ENCODE assay signal across 12 mouse cellular contexts in genomic region chr10:58663868-58664267, GRCm38 (mm10). TPM values are rescaled to one million over a fixed set of nuclear protein-coding genes. Genes with fewer than 3 reads are reported as not detected.
A peak's percentile ranks its signal among the peaks of the same experiment; 100 is the strongest.
DNase-seq lines count a peak whose midpoint lies in the region; ATAC-seq and TF ChIP-seq lines count a peak whose summit lies in the region.
"Had no signal": no experiment of that assay in that cellular context is flagged by ENCODE, and none has a peak within 500 bp of the region (broad histone marks: within the 10 kb centered on the region; RNA-seq: fewer than 3 reads in every experiment).

No protein-coding gene starts in this region.

- 61% methylated on average over 5 of the region's 5 CpGs for WGBS in forebrain, postnatal 0 days
- 74% methylated on average over 5 of the region's 5 CpGs for WGBS in embryonic facial prominence, embryonic 10.5 days

- intact Hi-C loops in left cerebral cortex, postnatal 25 days (cut with DNase I): no loop called here

- peak; percentile 34 to 49 for DNase-seq in cerebellum, postnatal 14 days
- DNase-seq in cerebellum, adult 8-10 months: no peak
- peak; percentile 38 for DNase-seq in kidney, adult 9 months
- DNase-seq in kidney, postnatal 10 days: no peak
- DNase-seq in forebrain, postnatal 0 days: no peak
- peak; percentile 23 to 59 for DNase-seq in kidney, postnatal 25 days
- no peak for DNase-seq in embryonic facial prominence, embryonic 10.5 days (ENCODE audit: low spot score)
- no peak for DNase-seq in left cerebral cortex, postnatal 25 days (ENCODE audit: low spot score in 2 of 2)
- DNase-seq: liver, postnatal 0 days; thymus, postnatal 25 days had no signal

- ATAC-seq in forebrain, postnatal 0 days: peak; percentile 88
- ATAC-seq: liver, postnatal 0 days had no signal

- no peak overlapping the region for H3K9ac ChIP-seq in forebrain, postnatal 0 days
- H3K9ac ChIP-seq: liver, postnatal 0 days had no signal

- no peak for TF ChIP-seq CTCF in forebrain, postnatal 0 days (IDR thresholded peaks at IDR 0.05; ENCODE audit: low read depth)

- H3K27me3 ChIP-seq in forebrain, postnatal 0 days (ENCODE audit: insufficient read depth, low read length): 0 out of 2 replicates have a peak, but pooled peaks cover 6% of the 10 kb centered on the region
- H3K27me3 ChIP-seq in embryonic facial prominence, embryonic 10.5 days (replicated peaks; ENCODE audit: low read depth, poor library complexity, severe bottlenecking): no peaks in the 10 kb centered on the region

- H3K4me3 ChIP-seq in forebrain, postnatal 0 days (ENCODE audit: low read depth, low read length): no peak overlapping the region
- H3K4me3 ChIP-seq in embryonic facial prominence, embryonic 10.5 days: no peak overlapping the region

- H3K9me3 ChIP-seq in forebrain, postnatal 0 days (ENCODE audit: low read length): no peaks in the 10 kb centered on the region
- H3K9me3 ChIP-seq in embryonic facial prominence, embryonic 10.5 days: no peaks in the 10 kb centered on the region

- no peaks in the 10 kb centered on the region for H3K36me3 ChIP-seq in forebrain, postnatal 0 days (ENCODE audit: insufficient read depth)
- no peaks in the 10 kb centered on the region for H3K36me3 ChIP-seq in embryonic facial prominence, embryonic 10.5 days (replicated peaks)

- no peaks in the 10 kb centered on the region for H3K4me1 ChIP-seq in forebrain, postnatal 0 days (ENCODE audit: insufficient read depth)
- 0 out of 2 replicates have a peak, but pooled peaks cover 6% of the 10 kb centered on the region for H3K4me1 ChIP-seq in embryonic facial prominence, embryonic 10.5 days

- no peak overlapping the region for H3K4me2 ChIP-seq in forebrain, postnatal 0 days (ENCODE audit: low read depth)

- no peak overlapping the region for H3K27ac ChIP-seq in forebrain, postnatal 0 days (ENCODE audit: low read depth, low read length)
- H3K27ac ChIP-seq in embryonic facial prominence, embryonic 10.5 days (replicated peaks): no peak overlapping the region

RNA-seq across cellular contexts. Expression of gene Edar, which starts 11.6 kb away (rescaled TPM):
- 0.54 and 0.90 TPM in 2 replicates for total RNA-seq in forebrain, postnatal 0 days (2014; rRNA removed)
- polyA plus RNA-seq in forebrain, postnatal 0 days (2015; fragmentation: Nextera tagmentation; extraction: Ambion mirVana): 0.38 and 0.40 TPM in 2 replicates
- polyA plus RNA-seq in embryonic facial prominence, embryonic 10.5 days (2016; fragmentation: Nextera tagmentation; extraction: Ambion mirVana): 0.38 and 0.57 TPM in 2 replicates
- under 1 TPM; 0.32 to 0.60 TPM for total RNA-seq in left cerebral cortex, postnatal 25 days (2021)

RNA-seq across cellular contexts. Expression of gene Gm17542, which starts 54.1 kb away (rescaled TPM):
- total RNA-seq in forebrain, postnatal 0 days (2014; rRNA removed): not detected in 2 replicates
- not detected in 2 replicates for polyA plus RNA-seq in forebrain, postnatal 0 days (2015; fragmentation: Nextera tagmentation; extraction: Ambion mirVana)
- not detected in 2 replicates for polyA plus RNA-seq in embryonic facial prominence, embryonic 10.5 days (2016; fragmentation: Nextera tagmentation; extraction: Ambion mirVana)
- not detected for total RNA-seq in left cerebral cortex, postnatal 25 days (2021)
- polyA plus RNA-seq: embryonic facial prominence, embryonic 11.5 days; heart, embryonic 14.5 days; liver, postnatal 0 days had no signal

Comparison
In these comparisons a context has a peak if more than half of its experiments do, and no peak if none do; other contexts are left out.
1. DNase-seq: peak in cerebellum, postnatal 14 days (2 of 2), kidney, adult 9 months (single experiment) and kidney, postnatal 25 days (2 of 2); none in cerebellum, adult 8-10 months (single experiment), kidney, postnatal 10 days (single experiment), forebrain, postnatal 0 days (single experiment), embryonic facial prominence, embryonic 10.5 days (single experiment) and left cerebral cortex, postnatal 25 days (0 of 2).